Mouse (Mus musculus) forebrain, embryonic 14.5 days (tissue): ENCODE results near the gene Nfatc4. TPM values are rescaled to one million over a fixed set of nuclear protein-coding genes. Genes with fewer than 3 reads are reported as not detected.

Source experiments
- ATAC-seq: fragments of 200-750 bp; cut with Nextera tagmentation; 2 replicates; pipeline ENCODE4 v1.8.0; 2017; ENCODE audit warnings: mild to moderate bottlenecking, moderate library complexity
- DNase-seq: peaks from one replicate; pipeline ENCODE4 v3.0.0-alpha.2; 2015; ENCODE audit warnings: low spot score
- H3K27ac ChIP-seq: fragments of 300-500 bp; sonication (generic); 2 replicates; pipeline ENCODE4 v1.5.1; 2014; ENCODE audit warnings: low read depth, mild to moderate bottlenecking, control low read depth, low read length, moderate library complexity
- H3K27me3 ChIP-seq: fragments of 300-500 bp; sonication (generic); replicated peaks from 2 replicates; pipeline ENCODE4 v1.6.1; 2014; ENCODE audit warnings: low read length, control low read depth, mixed read lengths; ENCODE audit not compliant: control insufficient read depth, insufficient read depth
- H3K36me3 ChIP-seq: fragments of 300-500 bp; sonication (generic); 2 replicates; pipeline ENCODE4 v1.6.1; 2014; ENCODE audit warnings: low read length, control low read depth; ENCODE audit not compliant: control insufficient read depth, insufficient read depth
- H3K4me1 ChIP-seq: fragments of 300-500 bp; sonication (generic); 2 replicates; pipeline ENCODE4 v1.6.1; 2014; ENCODE audit warnings: antibody characterized with exemption, low read length, control low read depth; ENCODE audit not compliant: control insufficient read depth, insufficient read depth
- H3K4me2 ChIP-seq: fragments of 300-500 bp; sonication (generic); 2 replicates; pipeline ENCODE4 v1.6.1; 2014; ENCODE audit warnings: mild to moderate bottlenecking, control low read depth, low read length
- H3K4me3 ChIP-seq: fragments of 300-500 bp; sonication (generic); 2 replicates; pipeline ENCODE4 v1.5.1; 2014; ENCODE audit warnings: low read depth, low read length, control low read depth
- H3K9ac ChIP-seq: fragments of 300-500 bp; sonication (generic); 2 replicates; pipeline ENCODE4 v1.6.1; 2014; ENCODE audit warnings: mild to moderate bottlenecking, low read length, control low read depth, moderate library complexity
- H3K9me3 ChIP-seq: fragments of 300-500 bp; sonication (generic); replicated peaks from 2 replicates; pipeline ENCODE4 v1.6.1; 2016; ENCODE audit warnings: low read length, control low read depth, mixed read lengths; ENCODE audit not compliant: control insufficient read depth
- WGBS: fragments of 180-500 bp; shearing (Covaris S2); extraction: QIAGEN DNeasy Blood & Tissue Kit; methylation state at CpG from one replicate; pipeline ENCODE4 v1.1.7; 2014; 5-methylcytosine and 5-hydroxymethylcytosine counted together
- polyA plus RNA-seq: library from polyadenylated mRNA; unstranded; fragments of >200 nt; fragmentation: Nextera tagmentation; extraction: Ambion mirVana; gene quantifications from 2 replicates; pipeline ENCODE4 v1.2.1, GENCODE M21; 2014

Gene Nfatc4
- polyA plus RNA-seq, 1 experiment from 2014 or later = 8.3 TPM

DNA sequence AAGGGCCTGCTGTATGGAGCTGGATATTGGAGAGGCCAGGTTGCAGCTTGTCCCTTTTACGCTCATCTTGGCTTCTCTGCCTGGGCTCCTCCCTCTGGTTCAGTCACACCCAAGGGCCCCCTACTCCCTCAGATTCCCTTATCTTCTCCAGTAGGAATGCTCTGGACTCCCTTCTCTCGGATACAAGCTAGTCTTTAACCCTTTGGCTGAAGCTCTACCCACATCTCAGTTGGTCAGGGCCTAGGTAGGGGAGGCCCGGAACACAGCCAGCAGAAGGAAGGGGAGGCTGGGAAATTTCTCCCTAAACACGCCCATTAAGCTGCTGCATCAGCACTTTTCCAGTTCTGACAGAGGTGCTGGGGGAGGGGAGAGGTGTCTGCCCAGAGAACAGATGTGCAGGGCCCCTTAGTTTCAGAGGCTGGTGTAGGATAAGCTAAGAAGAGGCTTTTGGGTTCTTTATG lies 32.2 kb downstream of the Nfatc4 start:
- ATAC-seq (peak; percentile 22), DNase-seq (peak; percentile 68)
- Histone ChIP-seq H3K27ac (peak overlapping the region; percentile 85), H3K4me1 (peaks cover 36% of the 10 kb centered on the region), H3K4me2 (peak overlapping the region; percentile 81), H3K9me3 (no peaks in the 10 kb centered on the region), H3K9ac (peak overlapping the region; percentile 83), H3K36me3 (no peaks in the 10 kb centered on the region), H3K27me3 (no peaks in the 10 kb centered on the region), H3K4me3 (peak overlapping the region; percentile 61)
- WGBS = 2% methylated on average over 4 of the region's 4 CpGs

GRCm38 (mm10) chr14:55857588-55857987 lies 34.6 kb downstream of the Nfatc4 start:
- peaks cover 33% of the 10 kb centered on the region for H3K4me1 ChIP-seq
- WGBS = 81% methylated on average over 4 of the region's 4 CpGs
- no peak overlapping the region for H3K4me3 ChIP-seq
- H3K27me3 ChIP-seq = no peaks in the 10 kb centered on the region
- no peak overlapping the region for H3K27ac ChIP-seq
- DNase-seq (no peak), ATAC-seq (no peak)
- H3K9ac ChIP-seq = peak overlapping the region; percentile 9; the same call in 1 of the 2 replicates
- H3K9me3 ChIP-seq = no peaks in the 10 kb centered on the region
- no peak overlapping the region; the same call in 1 of the 2 replicates for H3K4me2 ChIP-seq
- H3K36me3 ChIP-seq = no peaks in the 10 kb centered on the region

DNA sequence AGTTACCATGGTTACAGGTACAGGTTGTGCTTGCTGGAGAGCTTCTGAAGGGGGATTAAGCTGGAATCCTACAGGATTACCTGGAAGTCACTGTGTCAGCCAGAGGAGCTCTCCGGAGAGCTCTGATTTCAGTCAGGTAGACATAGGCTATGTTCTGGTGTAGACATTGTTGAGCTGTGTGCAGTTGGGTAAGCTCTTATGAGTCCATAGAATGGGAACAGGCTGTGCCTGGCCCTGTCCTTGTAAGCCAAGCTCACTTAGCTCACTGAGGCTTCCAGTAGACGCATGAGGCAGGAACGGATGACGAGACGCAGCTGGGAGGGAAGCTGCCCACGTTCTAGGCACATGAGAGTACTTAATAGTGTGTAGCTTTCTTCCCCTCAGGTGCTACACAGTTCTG lies 39.2 kb downstream of the Nfatc4 start:
- Histone ChIP-seq H3K4me3 (no peak overlapping the region), H3K4me1 (peaks cover 3% of the 10 kb centered on the region; the same call in 1 of the 2 replicates), H3K36me3 (peaks cover 39% of the 10 kb centered on the region), H3K4me2 (no peak overlapping the region), H3K27me3 (no peaks in the 10 kb centered on the region), H3K9ac (no peak overlapping the region), H3K9me3 (no peaks in the 10 kb centered on the region), H3K27ac (no peak overlapping the region)
- DNase-seq (no peak), ATAC-seq (no peak)
- WGBS = 76% methylated on average over 6 of the region's 6 CpGs

- Histone ChIP-seq H3K4me3 (no peak overlapping the region), H3K4me2 (no peak overlapping the region), H3K9me3 (no peaks in the 10 kb centered on the region), H3K27me3 (no peaks in the 10 kb centered on the region), H3K27ac (no peak overlapping the region), H3K9ac (no peak overlapping the region), H3K4me1 (no peaks in the 10 kb centered on the region), H3K36me3 (peaks cover 44% of the 10 kb centered on the region)
- 95% methylated on average over 10 of the region's 10 CpGs for WGBS
- DNase-seq (no peak), ATAC-seq (no peak)
Measured at GRCm38 (mm10) chr14:55862970-55863369, 40.0 kb downstream of the Nfatc4 start.

- WGBS = 24% methylated on average over 7 of the region's 7 CpGs
- peak; percentile 40 for ATAC-seq
Measured at GRCm38 (mm10) chr14:55863773-55864172, 40.8 kb downstream of the Nfatc4 start.

DNA sequence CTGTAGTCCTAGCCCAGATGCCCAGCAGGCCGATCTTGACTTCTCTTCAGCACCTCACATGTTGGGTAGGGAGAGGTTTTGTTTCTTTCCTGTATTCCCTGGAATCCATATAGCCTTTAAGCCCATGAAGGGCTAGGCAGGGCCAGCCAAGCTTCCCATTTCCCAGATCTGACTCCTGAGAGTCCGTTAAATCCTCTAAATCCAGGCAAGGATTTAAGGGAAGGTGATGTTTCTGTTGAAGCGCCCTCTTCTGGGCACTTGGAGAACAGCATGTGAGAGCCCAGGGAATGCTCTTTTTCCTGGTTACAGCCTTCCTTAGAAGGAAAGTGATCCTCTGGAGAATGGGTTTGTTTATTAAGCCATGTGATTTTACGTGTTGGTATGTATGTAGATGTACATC lies 44.0 kb downstream of the Nfatc4 start:
- Histone ChIP-seq H3K27ac (no peak overlapping the region), H3K36me3 (peaks cover 83% of the 10 kb centered on the region), H3K4me1 (no peaks in the 10 kb centered on the region), H3K9me3 (no peaks in the 10 kb centered on the region), H3K4me3 (no peak overlapping the region), H3K27me3 (no peaks in the 10 kb centered on the region), H3K4me2 (no peak overlapping the region), H3K9ac (no peak overlapping the region)
- DNase-seq (peak; percentile 76), ATAC-seq (peak; percentile 24; the same call in 1 of the 2 replicates)
- 38% methylated on average over 4 of the region's 4 CpGs for WGBS

More at GRCm38 (mm10) chr14:55863773-55864172, 40.8 kb downstream of the Nfatc4 start:
- Histone ChIP-seq H3K9ac (no peak overlapping the region), H3K27ac (no peak overlapping the region), H3K36me3 (peaks cover 52% of the 10 kb centered on the region), H3K4me2 (no peak overlapping the region), H3K9me3 (no peaks in the 10 kb centered on the region), H3K4me3 (no peak overlapping the region), H3K27me3 (no peaks in the 10 kb centered on the region), H3K4me1 (no peaks in the 10 kb centered on the region)
- DNase-seq = peak; percentile 78

DNA sequence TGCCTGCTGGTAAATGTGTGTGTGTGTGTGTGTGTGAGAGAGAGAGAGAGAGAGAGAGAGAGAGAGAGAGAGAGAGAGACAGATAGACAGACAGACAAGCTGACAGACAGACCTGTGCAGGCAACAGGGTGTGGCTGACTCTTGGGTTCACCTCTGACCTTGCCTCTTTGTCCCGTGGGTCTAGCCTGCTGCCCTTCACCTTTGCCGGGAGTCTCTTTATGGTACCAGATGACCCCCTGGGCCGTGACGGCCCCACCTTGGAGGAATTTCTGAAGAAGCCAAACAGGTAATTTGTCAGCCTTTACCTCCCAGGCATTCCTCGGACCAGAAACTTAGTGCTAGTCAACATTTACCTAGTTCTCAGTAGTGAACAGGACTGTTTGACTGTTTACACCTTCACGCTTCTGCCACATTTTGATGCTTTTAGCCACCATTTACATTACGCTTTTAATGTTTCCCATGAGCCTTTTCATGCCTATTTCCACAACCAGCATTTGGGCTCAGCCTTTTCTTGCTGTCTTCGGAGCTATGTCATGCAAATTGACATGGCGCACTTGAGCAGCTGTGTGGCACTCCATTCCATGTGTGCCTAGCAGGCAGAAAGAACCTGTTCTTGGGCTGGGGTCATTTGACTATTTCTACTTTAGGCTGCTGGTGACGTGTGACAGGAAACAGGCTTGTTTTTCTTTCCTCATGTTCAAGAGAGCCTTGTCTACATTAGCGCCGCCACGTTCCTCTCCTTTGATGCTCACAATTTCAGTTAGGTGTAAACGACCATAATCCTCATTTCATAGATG lies 45.5 kb downstream of the Nfatc4 start:
- H3K27me3 ChIP-seq = no peaks in the 10 kb centered on the region
- H3K9ac ChIP-seq = no peak overlapping the region
- WGBS = 93% methylated on average over 14 of the region's 14 CpGs
- no peaks in the 10 kb centered on the region for H3K9me3 ChIP-seq
- H3K27ac ChIP-seq = no peak overlapping the region
- peaks cover 88% of the 10 kb centered on the region for H3K36me3 ChIP-seq
- H3K4me2 ChIP-seq = no peak overlapping the region
- H3K4me1 ChIP-seq = no peaks in the 10 kb centered on the region
- DNase-seq (no peak), ATAC-seq (no peak)
- no peak overlapping the region for H3K4me3 ChIP-seq

DNA sequence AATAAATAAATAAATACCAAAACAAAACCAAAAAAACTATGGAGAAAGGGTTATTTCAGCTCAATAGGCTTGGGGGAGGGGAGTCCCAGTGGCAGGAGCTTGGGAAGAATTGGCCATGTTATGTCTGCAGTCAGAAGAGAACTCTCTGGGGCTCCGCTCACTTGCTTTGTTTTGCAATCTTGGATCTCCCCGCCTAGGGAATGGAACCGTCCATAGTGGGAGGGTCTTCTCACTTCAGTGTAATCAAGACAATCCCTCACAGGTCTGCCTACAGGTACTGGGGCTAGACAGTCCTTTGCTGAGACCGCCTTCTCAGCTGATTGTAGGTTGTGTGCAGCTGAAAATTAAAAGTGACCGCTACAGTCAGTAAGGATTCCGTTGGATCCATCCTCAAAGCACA lies 46.6 kb downstream of the Nfatc4 start:
- no peaks in the 10 kb centered on the region for H3K27me3 ChIP-seq
- no peak overlapping the region for H3K4me3 ChIP-seq
- no peak overlapping the region for H3K27ac ChIP-seq
- peaks cover 80% of the 10 kb centered on the region for H3K36me3 ChIP-seq
- 95% methylated on average over 6 of the region's 6 CpGs for WGBS
- ATAC-seq = no peak
- H3K4me1 ChIP-seq = no peaks in the 10 kb centered on the region
- H3K4me2 ChIP-seq = no peak overlapping the region
- DNase-seq = no peak
- H3K9ac ChIP-seq = no peak overlapping the region
- no peaks in the 10 kb centered on the region for H3K9me3 ChIP-seq

DNA sequence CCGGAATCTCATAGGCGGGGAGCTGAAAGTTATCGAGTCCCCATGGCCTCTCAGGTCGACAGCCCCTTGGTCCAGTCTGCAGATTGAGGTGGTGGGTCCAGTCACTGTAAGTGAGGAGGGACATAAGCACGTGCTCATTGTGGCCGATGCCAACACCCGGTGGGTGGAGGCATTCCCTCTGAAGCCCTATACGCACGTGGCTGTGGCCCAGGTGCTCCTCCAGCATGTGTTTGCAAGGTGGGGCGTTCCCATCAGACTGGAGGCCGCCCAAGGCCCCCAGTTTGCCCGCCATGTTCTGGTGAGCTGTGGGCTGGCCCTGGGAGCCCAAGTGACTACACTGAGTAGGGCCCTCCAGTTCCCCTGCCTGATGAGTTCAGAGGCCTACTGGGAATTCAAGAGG lies 49.1 kb downstream of the Nfatc4 start:
- Histone ChIP-seq H3K27me3 (no peaks in the 10 kb centered on the region), H3K4me2 (no peak overlapping the region), H3K4me3 (no peak overlapping the region), H3K9ac (no peak overlapping the region), H3K27ac (no peak overlapping the region), H3K36me3 (peaks cover 57% of the 10 kb centered on the region), H3K4me1 (no peaks in the 10 kb centered on the region), H3K9me3 (no peaks in the 10 kb centered on the region)
- ATAC-seq (no peak), DNase-seq (no peak)
- 93% methylated on average over 12 of the region's 12 CpGs for WGBS
